ENCODE assay signal across 8 mouse cellular contexts in genomic region chr2:140670457-140670856, GRCm38 (mm10). TPM values are rescaled to one million over a fixed set of nuclear protein-coding genes. Genes with fewer than 3 reads are reported as not detected.
DNase-seq lines count a peak whose midpoint lies in the region; ATAC-seq and TF ChIP-seq lines count a peak whose summit lies in the region.

No protein-coding gene starts in this region.

- no peaks in the 10 kb centered on the region for H3K27me3 ChIP-seq in kidney, postnatal 0 days (ENCODE audit: insufficient read depth, low read length)
- H3K27me3 ChIP-seq in limb, embryonic 13.5 days: no peaks in the 10 kb centered on the region
- H3K27me3 ChIP-seq in midbrain, embryonic 16.5 days (ENCODE audit: control insufficient read depth, insufficient read depth, low read depth, low read length): no peaks in the 10 kb centered on the region

- ATAC-seq in kidney, postnatal 0 days (replicated peaks; ENCODE audit: low FRiP score, low read depth): no peak; the same call in 1 of the 2 replicates
- ATAC-seq in limb, embryonic 13.5 days (ENCODE audit: low FRiP score, low read depth): no peak
- ATAC-seq in midbrain, embryonic 16.5 days: peak; percentile 72

- TF ChIP-seq CTCF in kidney, postnatal 0 days (IDR thresholded peaks at IDR 0.05; ENCODE audit: low read depth): no peak

- H3K36me3 ChIP-seq in kidney, postnatal 0 days (ENCODE audit: insufficient read depth, low read length): no peaks in the 10 kb centered on the region
- H3K36me3 ChIP-seq in limb, embryonic 13.5 days: no peaks in the 10 kb centered on the region
- H3K36me3 ChIP-seq in midbrain, embryonic 16.5 days (ENCODE audit: control insufficient read depth, insufficient read depth, low read length): no peaks in the 10 kb centered on the region

- H3K4me1 ChIP-seq in kidney, postnatal 0 days (replicated peaks; ENCODE audit: insufficient read depth, low read length): peaks cover 3% of the 10 kb centered on the region; the same call in 1 of the 2 replicates
- H3K4me1 ChIP-seq in limb, embryonic 13.5 days: peaks cover 18% of the 10 kb centered on the region
- H3K4me1 ChIP-seq in midbrain, embryonic 16.5 days (ENCODE audit: control insufficient read depth, insufficient read depth, low read length): peaks cover 24% of the 10 kb centered on the region

- no peaks in the 10 kb centered on the region for H3K9me3 ChIP-seq in kidney, postnatal 0 days (replicated peaks; ENCODE audit: low read length)
- no peaks in the 10 kb centered on the region for H3K9me3 ChIP-seq in limb, embryonic 13.5 days
- H3K9me3 ChIP-seq in midbrain, embryonic 16.5 days (replicated peaks; ENCODE audit: control insufficient read depth, low read length, poor library complexity, severe bottlenecking): no peaks in the 10 kb centered on the region

- H3K9ac ChIP-seq in kidney, postnatal 0 days (ENCODE audit: low read depth, low read length): peak overlapping the region; percentile 52
- H3K9ac ChIP-seq in limb, embryonic 13.5 days: peak overlapping the region; percentile 82
- peak overlapping the region; percentile 72 for H3K9ac ChIP-seq in midbrain, embryonic 16.5 days (ENCODE audit: low read depth, low read length)

- peak overlapping the region; percentile 63 for H3K4me2 ChIP-seq in kidney, postnatal 0 days (ENCODE audit: low read length)
- peak overlapping the region; percentile 64 for H3K4me2 ChIP-seq in limb, embryonic 13.5 days (replicated peaks)
- peak overlapping the region; percentile 58 for H3K4me2 ChIP-seq in midbrain, embryonic 16.5 days (ENCODE audit: low read length)

- under 1% methylated on average over 12 of the region's 12 CpGs for WGBS in kidney, postnatal 0 days
- WGBS in limb, embryonic 13.5 days: 1% methylated on average over 12 of the region's 12 CpGs
- 1% methylated on average over 12 of the region's 12 CpGs for WGBS in midbrain, embryonic 16.5 days

- DNase-seq in adrenal gland, adult 2 months: peak; percentile 31
- peak; percentile 66 for DNase-seq in cerebellum, adult 9-11 months
- DNase-seq in frontal cortex, postnatal 25 days (ENCODE audit: low spot score in 2 of 2): peak; percentile 46 to 55
- peak; percentile 74 for DNase-seq in kidney, postnatal 0 days (ENCODE audit: low spot score)
- peak; percentile 39 for DNase-seq in urinary bladder, postnatal 14 days (ENCODE audit: low spot score)
- no peak for DNase-seq in gastrocnemius, adult 18-20 months (ENCODE audit: low spot score)

- peak overlapping the region; percentile 49 for H3K4me3 ChIP-seq in kidney, postnatal 0 days (replicated peaks; ENCODE audit: low read depth, low read length)
- peak overlapping the region; percentile 66 for H3K4me3 ChIP-seq in limb, embryonic 13.5 days
- H3K4me3 ChIP-seq in midbrain, embryonic 16.5 days (ENCODE audit: low read depth, low read length): peak overlapping the region; percentile 45

- H3K27ac ChIP-seq in kidney, postnatal 0 days: no peak overlapping the region
- H3K27ac ChIP-seq in limb, embryonic 13.5 days: peak overlapping the region; percentile 85
- peak overlapping the region; percentile 80 for H3K27ac ChIP-seq in midbrain, embryonic 16.5 days (ENCODE audit: low read length)

RNA-seq across cellular contexts. Expression of gene Flrt3, which starts 0.8 kb away (rescaled TPM):
- total RNA-seq in adrenal gland, adult 2 months (2021): 1 to 10 TPM; 7.3 to 9.2 TPM
- 0.28 and 0.29 TPM in 2 replicates for polyA plus RNA-seq in adrenal gland, adult 2 months (2012; rRNA removed)
- 17.3 and 18.2 TPM in 2 replicates for polyA plus RNA-seq in kidney, postnatal 0 days (2015; fragmentation: Nextera tagmentation; extraction: Ambion mirVana)
- 53.0 and 55.5 TPM in 2 replicates for polyA plus RNA-seq in limb, embryonic 13.5 days (2015; fragmentation: Nextera tagmentation; extraction: Ambion mirVana)
- 37.8 and 46.7 TPM in 2 replicates for polyA plus RNA-seq in midbrain, embryonic 16.5 days (2015; fragmentation: Nextera tagmentation; extraction: Ambion mirVana)
- under 1 TPM; 0.14 to 0.28 TPM for total RNA-seq in gastrocnemius, adult 18-20 months (2021)

Comparison
In these comparisons a context has a peak if more than half of its experiments do, and no peak if none do; other contexts are left out.
1. RNA of gene Flrt3, which starts 0.8 kb away (polyA plus RNA-seq): 53.0 to 55.5 TPM in limb, embryonic 13.5 days, 37.8 to 46.7 TPM in midbrain, embryonic 16.5 days and 17.3 to 18.2 TPM in kidney, postnatal 0 days; 0.28 to 0.29 TPM in adrenal gland, adult 2 months; every median in the first group is over 10 times any median in the second.
2. Peak in every context shown above with its lines, with median percentiles within 50 percentile points of each other: H3K4me2 ChIP-seq, H3K4me3 ChIP-seq and H3K9ac ChIP-seq.